Mouse (Mus musculus) liver, embryonic 14.5 days (tissue): ENCODE measurements around the gene Ubtd1.

Experiments
- CTCF ChIP-seq: IDR thresholded peaks from 2 replicates; pipeline ENCODE4 v1.5.1; 2016; ENCODE audit warnings: antibody characterized with exemption, low read depth, control low read depth
- EP300 ChIP-seq: IDR thresholded peaks from 2 replicates; pipeline ENCODE4 v1.6.1; 2016; ENCODE audit warnings: antibody characterized with exemption, low read depth

DNA sequence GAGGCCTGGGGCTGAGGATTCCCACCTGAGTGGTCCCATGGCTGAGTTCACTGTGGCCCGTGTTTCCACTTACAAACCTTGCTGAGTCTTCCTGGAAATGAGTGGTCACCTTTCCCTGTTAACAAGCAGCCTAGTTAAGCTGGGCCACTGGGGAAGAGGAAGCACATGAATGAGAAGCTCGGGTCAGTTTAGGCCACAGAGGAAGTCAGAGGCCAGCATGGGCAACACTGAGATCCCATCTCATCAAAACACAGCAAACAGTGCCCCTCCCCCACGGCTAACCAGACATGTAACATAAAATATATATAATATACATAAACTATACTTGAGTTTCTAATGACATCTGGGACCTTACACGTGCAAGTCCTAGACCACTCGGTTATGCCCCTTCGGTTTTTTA lies 8.2 kb downstream of the Ubtd1 start:
- TF ChIP-seq EP300 (no peak), CTCF (no peak)
